Mouse (Mus musculus) CH12.LX (cell line): ENCODE data around the gene Plxna2.

Experiments
- CTCF ChIP-seq, 2 experiments: IDR thresholded peaks in 1 of 2; conservative IDR thresholded peaks in 1 of 2; 2 replicates each; pipeline ENCODE4 v1.5.1; 2011 to 2012; ENCODE audit warnings: low read depth in 2 of 2, low read length in 2 of 2, improper control_type of control experiment in 1 of 2, inconsistent platforms in 1 of 2, mild to moderate bottlenecking in 1 of 2, moderate library complexity in 1 of 2
- EP300 ChIP-seq: IDR thresholded peaks from 2 replicates; pipeline ENCODE4 v1.6.1; 2011; ENCODE audit warnings: low read length, improper control_type of control experiment
- KAT2A ChIP-seq: IDR thresholded peaks from 2 replicates; pipeline ENCODE4 v1.6.1; 2012; ENCODE audit warnings: low read length, improper control_type of control experiment, inconsistent platforms; ENCODE audit not compliant: insufficient replicate concordance
- MAZ ChIP-seq: IDR thresholded peaks from 2 replicates; pipeline ENCODE4 v1.6.1; 2012; ENCODE audit warnings: low read depth, mild to moderate bottlenecking, inconsistent platforms, low read length, improper control_type of control experiment, moderate library complexity
- MXI1 ChIP-seq: IDR thresholded peaks from 2 replicates; pipeline ENCODE4 v1.6.1; 2011; ENCODE audit warnings: mild to moderate bottlenecking, low read depth, low read length, improper control_type of control experiment
- MYC ChIP-seq: IDR thresholded peaks from 2 replicates; pipeline ENCODE4 v1.6.1; 2011; ENCODE audit warnings: low read depth, mild to moderate bottlenecking, improper control_type of control experiment, low read length
- POLR2A ChIP-seq: IDR thresholded peaks from 2 replicates; pipeline ENCODE4 v1.6.1; 2011; ENCODE audit warnings: low read depth, mild to moderate bottlenecking, improper control_type of control experiment, low read length
- SIN3A ChIP-seq: IDR thresholded peaks from 2 replicates; pipeline ENCODE4 v1.6.1; 2012; ENCODE audit warnings: low read length, improper control_type of control experiment, inconsistent platforms
- UBTF ChIP-seq: IDR thresholded peaks from 2 replicates; pipeline ENCODE4 v1.6.1; 2012; ENCODE audit warnings: low read depth, mild to moderate bottlenecking, inconsistent platforms, low read length, improper control_type of control experiment, moderate library complexity
- ZC3H11A ChIP-seq: IDR thresholded peaks from 2 replicates; pipeline ENCODE4 v1.6.1; 2012; ENCODE audit warnings: low read depth, mild to moderate bottlenecking, inconsistent platforms, low read length, improper control_type of control experiment
- ZNF384 ChIP-seq: IDR thresholded peaks from 2 replicates; pipeline ENCODE4 v1.6.1; 2012; ENCODE audit warnings: low read depth, low read length, improper control_type of control experiment, inconsistent platforms

GRCm38 (mm10) chr1:194679147-194679546 lies 61.1 kb downstream of the Plxna2 start:
- TF ChIP-seq SIN3A (no peak), POLR2A (no peak), KAT2A (no peak), EP300 (no peak), CTCF (conservative IDR thresholded peaks at IDR 0.05 in 1 of 2, IDR thresholded peaks at IDR 0.05 in 1 of 2; ENCODE audit: low read depth in 2 of 2, low read length in 2 of 2) (no peak), MAZ (no peak), MYC (no peak), ZC3H11A (no peak), ZNF384 (no peak), MXI1 (no peak), UBTF (no peak)
